Mouse (Mus musculus): Measurements from ENCODE around the gene Plekha7. TPM values are rescaled to one million over a fixed set of nuclear protein-coding genes. Genes with fewer than 3 reads are reported as not detected.

Gene Plekha7
- polyA plus RNA-seq, 1 experiment from 2014 or later, result 3.4 TPM

GRCm38 (mm10) chr7:116237157-116237981, 70.8 kb downstream of the Plekha7 start:
- Histone ChIP-seq H3K9me3 (replicated peaks) (no peaks in the 10 kb centered on the region), H3K4me3 (replicated peaks) (peak overlapping the region; percentile 40), H3K4me2 (peak overlapping the region; percentile 64), H3K27ac (replicated peaks) (no peak overlapping the region), H3K36me3 (replicated peaks) (no peaks in the 10 kb centered on the region), H3K27me3 (peaks cover 30% of the 10 kb centered on the region), H3K9ac (no peak overlapping the region), H3K4me1 (replicated peaks) (peaks cover 14% of the 10 kb centered on the region)
- ATAC-seq (ENCODE audit: insufficient read depth), result no peak
- 2% methylated on average over 69 of the region's 69 CpGs for WGBS (ENCODE audit: insufficient replicate concordance)

GRCm38 (mm10) chr7:116236608-116237007, 71.6 kb downstream of the Plekha7 start:
- no peaks in the 10 kb centered on the region for H3K9me3 ChIP-seq (replicated peaks)
- H3K36me3 ChIP-seq (replicated peaks), result no peaks in the 10 kb centered on the region
- H3K27ac ChIP-seq (replicated peaks), result no peak overlapping the region
- H3K27me3 ChIP-seq, result peaks cover 30% of the 10 kb centered on the region
- peak overlapping the region; percentile 40 for H3K4me3 ChIP-seq (replicated peaks)
- 40% methylated on average over 8 of the region's 8 CpGs for WGBS (ENCODE audit: insufficient replicate concordance)
- ATAC-seq (ENCODE audit: insufficient read depth), result no peak
- no peak overlapping the region for H3K9ac ChIP-seq
- H3K4me1 ChIP-seq (replicated peaks), result peaks cover 14% of the 10 kb centered on the region
- H3K4me2 ChIP-seq, result peak overlapping the region; percentile 64

- ATAC-seq (ENCODE audit: insufficient read depth), result no peak
- 52% methylated on average over 7 of the region's 7 CpGs for whole genome bisulfite sequencing (ENCODE audit: insufficient replicate concordance)
- no peak overlapping the region for H3K27ac ChIP-seq (replicated peaks)
These were observed 73.8 kb downstream of the Plekha7 start for GRCm38 (mm10) chr7:116234287-116234806.

GRCm38 (mm10) chr7:116230811-116231609, 77.2 kb downstream of the Plekha7 start:
- 25% methylated on average over 11 of the region's 11 CpGs for WGBS (ENCODE audit: insufficient replicate concordance)
- no peak overlapping the region for H3K4me2 ChIP-seq
- 0 out of 2 replicates have a peak, but pooled peaks have one; percentile 28 for ATAC-seq (ENCODE audit: insufficient read depth)

More at GRCm38 (mm10) chr7:116234287-116234806, 73.8 kb downstream of the Plekha7 start:
- Histone ChIP-seq H3K9me3 (replicated peaks) (no peaks in the 10 kb centered on the region), H3K4me1 (replicated peaks) (peaks cover 14% of the 10 kb centered on the region), H3K27me3 (peaks cover 30% of the 10 kb centered on the region), H3K4me3 (replicated peaks) (no peak overlapping the region), H3K36me3 (replicated peaks) (no peaks in the 10 kb centered on the region), H3K4me2 (no peak overlapping the region), H3K9ac (no peak overlapping the region)

GRCm38 (mm10) chr7:116226877-116227282, 81.3 kb downstream of the Plekha7 start:
- Histone ChIP-seq H3K4me1 (replicated peaks) (peaks cover 12% of the 10 kb centered on the region), H3K27ac (replicated peaks) (no peak overlapping the region), H3K4me2 (no peak overlapping the region), H3K27me3 (no peaks in the 10 kb centered on the region), H3K9ac (no peak overlapping the region), H3K36me3 (replicated peaks) (no peaks in the 10 kb centered on the region), H3K4me3 (replicated peaks) (no peak overlapping the region), H3K9me3 (replicated peaks) (no peaks in the 10 kb centered on the region)
- WGBS (ENCODE audit: insufficient replicate concordance), result 65% methylated on average over 7 of the region's 7 CpGs
- ATAC-seq (ENCODE audit: insufficient read depth), result no peak

More at GRCm38 (mm10) chr7:116230811-116231609, 77.2 kb downstream of the Plekha7 start:
- Histone ChIP-seq H3K36me3 (replicated peaks) (no peaks in the 10 kb centered on the region), H3K4me3 (replicated peaks) (no peak overlapping the region), H3K4me1 (replicated peaks) (peaks cover 11% of the 10 kb centered on the region), H3K9me3 (replicated peaks) (no peaks in the 10 kb centered on the region), H3K27ac (replicated peaks) (no peak overlapping the region), H3K27me3 (peaks cover 3% of the 10 kb centered on the region; the same call in 1 of the 2 replicates), H3K9ac (no peak overlapping the region)

- no peak overlapping the region for H3K4me2 ChIP-seq
- peaks cover 13% of the 10 kb centered on the region for H3K4me1 ChIP-seq (replicated peaks)
- H3K9ac ChIP-seq, result no peak overlapping the region
- no peak for ATAC-seq (ENCODE audit: insufficient read depth)
- no peaks in the 10 kb centered on the region for H3K9me3 ChIP-seq (replicated peaks)
- no peaks in the 10 kb centered on the region for H3K36me3 ChIP-seq (replicated peaks)
- no peak overlapping the region for H3K4me3 ChIP-seq (replicated peaks)
- WGBS (ENCODE audit: insufficient replicate concordance), result 67% methylated on average over 6 of the region's 6 CpGs
- H3K27ac ChIP-seq (replicated peaks), result no peak overlapping the region
- H3K27me3 ChIP-seq, result no peaks in the 10 kb centered on the region
These were observed 81.9 kb downstream of the Plekha7 start for GRCm38 (mm10) chr7:116226316-116226715.

GRCm38 (mm10) chr7:116224543-116224942, 83.6 kb downstream of the Plekha7 start:
- no peak overlapping the region for H3K27ac ChIP-seq (replicated peaks)
- H3K9ac ChIP-seq, result no peak overlapping the region
- H3K36me3 ChIP-seq (replicated peaks), result no peaks in the 10 kb centered on the region
- H3K4me2 ChIP-seq, result no peak overlapping the region
- H3K27me3 ChIP-seq, result no peaks in the 10 kb centered on the region
- WGBS (ENCODE audit: insufficient replicate concordance), result 54% methylated on average over 2 of the region's 2 CpGs
- H3K9me3 ChIP-seq (replicated peaks), result no peaks in the 10 kb centered on the region
- no peak overlapping the region for H3K4me3 ChIP-seq (replicated peaks)
- ATAC-seq (ENCODE audit: insufficient read depth), result no peak
- peaks cover 13% of the 10 kb centered on the region for H3K4me1 ChIP-seq (replicated peaks)

- Histone ChIP-seq H3K9me3 (replicated peaks) (no peaks in the 10 kb centered on the region), H3K4me2 (no peak overlapping the region), H3K27me3 (no peaks in the 10 kb centered on the region), H3K36me3 (replicated peaks) (no peaks in the 10 kb centered on the region), H3K27ac (replicated peaks) (no peak overlapping the region), H3K4me3 (replicated peaks) (no peak overlapping the region), H3K4me1 (replicated peaks) (peaks cover 13% of the 10 kb centered on the region), H3K9ac (no peak overlapping the region)
- ATAC-seq (ENCODE audit: insufficient read depth), result no peak
- 62% methylated on average over 14 of the region's 14 CpGs for WGBS (ENCODE audit: insufficient replicate concordance)
These were observed 85.0 kb downstream of the Plekha7 start for GRCm38 (mm10) chr7:116223010-116223783.

GRCm38 (mm10) chr7:116222288-116223009, 85.7 kb downstream of the Plekha7 start:
- no peak overlapping the region for H3K4me3 ChIP-seq (replicated peaks)
- 43% methylated on average over 8 of the region's 8 CpGs for WGBS (ENCODE audit: insufficient replicate concordance)
- no peaks in the 10 kb centered on the region for H3K27me3 ChIP-seq
- H3K4me1 ChIP-seq (replicated peaks), result peaks cover 13% of the 10 kb centered on the region
- H3K9ac ChIP-seq, result no peak overlapping the region
- H3K27ac ChIP-seq (replicated peaks), result no peak overlapping the region
- ATAC-seq (ENCODE audit: insufficient read depth), result peak; percentile 64
- no peaks in the 10 kb centered on the region for H3K9me3 ChIP-seq (replicated peaks)
- H3K4me2 ChIP-seq, result no peak overlapping the region
- no peaks in the 10 kb centered on the region for H3K36me3 ChIP-seq (replicated peaks)

GRCm38 (mm10) chr7:116221883-116222282, 86.3 kb downstream of the Plekha7 start:
- H3K27me3 ChIP-seq, result no peaks in the 10 kb centered on the region
- peaks cover 13% of the 10 kb centered on the region for H3K4me1 ChIP-seq (replicated peaks)
- H3K4me2 ChIP-seq, result no peak overlapping the region
- no peak overlapping the region for H3K9ac ChIP-seq
- no peaks in the 10 kb centered on the region for H3K9me3 ChIP-seq (replicated peaks)
- no peak overlapping the region for H3K4me3 ChIP-seq (replicated peaks)
- H3K27ac ChIP-seq (replicated peaks), result no peak overlapping the region
- WGBS (ENCODE audit: insufficient replicate concordance), result 37% methylated on average over 7 of the region's 7 CpGs
- no peak for ATAC-seq (ENCODE audit: insufficient read depth)
- no peaks in the 10 kb centered on the region for H3K36me3 ChIP-seq (replicated peaks)

All from liver, embryonic 15.5 days (tissue).